Mouse (Mus musculus): ENCODE measurements around the gene Zdhhc11.
"Not testable (repeated sequence)": the region's sequence is repeated elsewhere in the genome, so short reads cannot be mapped to it uniquely, and the experiment has no call there.

The Zdhhc11 gene

DNA sequence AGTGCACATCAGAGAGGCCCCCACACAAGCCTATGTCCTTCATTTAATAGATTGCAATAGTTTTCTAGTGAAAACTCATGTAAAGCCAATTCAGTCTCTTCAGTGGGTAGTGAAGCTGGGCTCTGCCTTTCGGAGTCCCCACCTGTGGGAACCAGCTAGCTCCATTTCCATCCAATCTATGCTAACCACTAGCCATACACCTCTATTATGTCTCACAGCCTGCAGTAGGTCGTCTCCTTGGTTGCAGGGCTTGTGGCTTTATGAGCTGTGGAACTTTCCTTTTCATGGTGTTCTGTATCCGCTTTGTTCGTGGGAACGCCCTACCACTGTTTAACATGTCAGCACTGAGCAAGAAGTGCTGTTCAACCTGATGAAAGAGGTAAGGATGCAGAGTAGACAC lies at the start of gene Zdhhc11:
Zdhhc11 (plus strand) TSS at position 301 of the 400 bp plus-strand sequence.
- DNase-seq, result no peak

GRCm38 (mm10) chr13:73932201-73932600 lies 31.4 kb upstream of the Zdhhc11 start:
- DNase-seq, result no peak

- no peak for DNase-seq
These were observed 26.7 kb upstream of the Zdhhc11 start for GRCm38 (mm10) chr13:73936938-73937320.

DNA sequence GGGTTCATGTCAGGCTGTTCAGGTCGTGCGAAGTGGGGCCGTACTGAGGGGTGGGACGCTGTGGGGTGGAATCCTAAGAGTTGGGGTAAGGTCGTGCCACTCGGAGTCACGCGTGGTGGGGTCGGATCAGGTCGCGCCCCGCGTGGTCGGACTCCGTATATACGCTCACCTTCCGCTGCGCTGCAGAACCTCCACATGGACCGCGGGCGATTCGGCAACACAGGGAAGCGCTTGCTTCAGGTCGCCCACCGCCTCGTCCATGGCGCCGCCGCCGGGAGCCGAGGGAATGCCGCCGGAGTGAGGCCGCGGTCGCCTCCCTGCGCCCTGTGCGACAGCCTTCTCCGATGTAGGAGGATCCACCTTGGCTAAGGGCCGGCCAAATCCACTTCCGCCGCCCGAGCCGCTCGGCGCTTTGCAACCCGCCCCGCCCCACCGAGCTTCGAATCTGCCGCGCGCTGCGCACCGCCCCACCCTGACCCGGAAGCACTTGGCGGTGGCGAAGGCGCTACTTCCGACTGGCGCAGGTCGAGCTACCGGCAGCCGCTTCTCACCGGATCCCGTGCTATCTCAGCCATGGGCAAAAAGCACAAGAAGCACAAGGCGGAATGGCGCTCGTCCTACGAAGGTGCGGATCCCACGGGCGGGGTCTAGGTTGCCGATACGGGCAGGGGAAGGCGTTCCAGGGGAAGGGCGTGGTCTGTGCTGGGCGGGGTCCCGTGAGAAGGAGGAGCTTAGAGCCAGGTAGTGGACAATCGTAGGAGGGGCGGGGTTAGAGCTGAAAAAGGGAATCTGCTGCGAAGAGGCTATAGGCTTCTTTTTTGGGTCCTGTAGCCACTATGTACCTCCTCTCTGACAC lies 26.1 kb upstream of the Zdhhc11 start, which contains the start of the genes Trip13 and Brd9:
Trip13 (minus strand) TSS at position 464 of the 856 bp plus-strand sequence.
Brd9 (plus strand) TSS at position 491 of the 856 bp plus-strand sequence.
- DNase-seq, result peak; percentile 95 to 96

DNA sequence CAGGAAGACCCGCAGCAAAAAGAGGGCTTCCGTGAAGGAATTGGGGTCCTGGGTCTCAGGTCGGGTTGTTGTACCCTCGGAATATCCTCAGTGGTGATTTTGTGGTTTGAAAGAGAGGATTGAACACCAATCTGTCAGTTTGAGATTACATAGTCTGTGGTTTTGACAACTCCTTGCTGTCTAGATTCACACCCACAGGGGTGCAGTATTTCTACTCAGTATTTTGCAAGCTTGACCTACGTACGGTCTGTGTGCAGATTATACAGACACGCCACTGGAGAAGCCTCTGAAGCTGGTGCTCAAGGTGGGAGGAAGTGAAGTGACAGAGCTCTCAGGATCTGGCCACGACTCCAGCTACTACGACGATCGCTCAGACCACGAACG lies 25.5 kb upstream of the Zdhhc11 start:
- no peak for DNase-seq

DNA sequence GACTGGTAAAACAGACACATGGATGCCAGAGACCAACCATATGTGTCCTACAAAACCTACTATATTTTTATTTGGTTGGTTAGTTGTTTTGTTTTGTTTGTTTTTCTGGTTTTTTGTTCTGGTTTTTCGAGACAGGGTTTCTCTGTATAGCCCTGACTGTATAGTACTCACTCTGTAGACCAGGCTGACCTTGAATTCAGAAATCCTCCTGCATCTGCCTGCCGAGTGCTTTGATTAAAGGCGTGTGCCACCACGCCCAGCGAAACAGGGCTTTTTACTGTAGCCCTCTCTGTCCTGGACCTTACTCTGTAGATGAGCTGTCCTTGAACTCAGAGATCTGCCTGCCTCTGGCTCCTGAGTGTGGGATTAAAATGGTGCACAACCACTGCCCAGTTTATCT lies 24.6 kb upstream of the Zdhhc11 start:
- no peak for DNase-seq

DNA sequence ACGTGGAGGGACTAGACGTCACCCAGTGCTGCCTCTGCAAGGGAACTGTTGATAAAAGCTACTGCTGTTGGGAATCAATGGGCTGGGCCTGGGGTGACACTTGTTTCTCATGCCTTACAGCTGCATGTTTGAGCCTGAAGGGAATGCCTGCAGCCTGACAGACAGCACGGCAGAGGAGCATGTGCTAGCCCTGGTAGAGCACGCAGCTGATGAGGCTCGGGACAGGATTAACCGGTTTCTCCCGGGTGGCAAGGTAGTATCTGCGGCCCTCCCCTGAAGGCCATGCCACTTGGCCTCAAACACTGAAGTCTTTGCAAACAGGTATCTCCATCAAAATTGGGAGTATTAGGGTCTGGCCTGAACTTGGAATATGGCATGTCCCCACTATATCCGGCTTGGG lies 19.0 kb upstream of the Zdhhc11 start:
- no peak for DNase-seq

- DNase-seq, result no peak
These were observed 10.0 kb upstream of the Zdhhc11 start for GRCm38 (mm10) chr13:73953551-73954130.

GRCm38 (mm10) chr13:73954666-73955065 lies 9.0 kb upstream of the Zdhhc11 start:
- DNase-seq, result no peak

DNA sequence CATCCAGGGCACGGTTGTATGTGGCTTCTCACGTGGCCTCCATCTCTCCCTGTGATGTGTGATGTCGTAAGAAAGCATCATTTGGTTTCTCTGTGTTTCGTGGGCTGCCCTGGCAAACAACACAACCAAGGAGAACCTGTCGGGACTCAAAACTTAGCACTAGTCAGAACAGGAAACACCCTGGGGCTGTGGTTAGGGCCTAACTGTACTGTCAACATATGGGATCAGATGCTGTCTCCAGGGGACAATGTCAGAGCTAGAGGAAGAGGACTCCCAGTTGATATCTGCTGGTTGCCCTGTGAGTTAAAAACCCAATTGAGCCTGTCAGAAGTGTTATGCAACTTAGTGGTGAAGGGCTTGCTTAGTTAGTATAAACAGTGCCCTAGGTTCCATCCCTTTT lies 8.1 kb upstream of the Zdhhc11 start:
- DNase-seq, result no peak

DNA sequence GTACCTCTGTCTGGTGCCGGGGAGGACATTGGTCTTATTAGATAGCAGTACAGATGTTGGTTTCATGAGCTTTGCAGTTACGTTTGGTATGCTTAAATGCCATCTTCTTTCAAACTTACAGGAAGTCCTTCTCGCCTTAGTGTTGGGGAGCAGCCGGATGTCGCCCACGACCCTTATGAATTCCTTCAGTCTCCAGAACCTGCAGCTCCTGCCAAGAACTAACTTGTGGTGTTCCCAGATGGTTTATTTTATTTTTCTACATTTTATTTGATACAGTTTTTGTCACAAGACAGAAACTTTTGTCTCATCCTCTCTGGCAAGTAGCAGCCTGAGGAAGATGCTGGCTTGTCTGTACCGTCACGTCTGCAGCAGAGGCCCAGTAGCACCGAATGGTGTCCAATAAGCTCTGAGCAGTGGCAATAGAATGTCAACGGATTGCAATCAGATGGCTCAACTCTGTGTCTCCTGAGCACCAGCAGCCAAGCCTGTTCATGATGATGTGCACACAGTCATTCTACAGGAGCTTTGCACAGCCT lies 3.5 kb upstream of the Zdhhc11 start:
- DNase-seq, result no peak

DNA sequence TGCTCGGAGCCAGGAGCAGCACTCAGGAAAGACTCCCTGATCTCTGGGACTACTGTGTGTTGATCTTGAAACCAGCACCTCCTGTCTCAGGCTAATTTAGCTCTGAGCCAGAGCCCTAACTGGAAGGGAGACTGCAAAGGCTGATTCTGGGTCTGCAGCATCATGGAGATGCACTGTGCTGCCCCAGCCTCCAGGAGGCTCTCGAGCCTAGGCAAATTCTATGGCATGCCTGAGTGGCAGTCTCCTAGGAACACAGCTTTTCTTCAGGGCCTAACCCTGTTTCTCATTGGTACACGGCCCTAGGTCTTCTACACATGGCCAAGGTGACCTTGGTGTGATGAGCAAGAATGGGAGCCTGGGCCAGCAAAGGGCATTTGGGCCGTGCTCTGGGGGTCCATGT lies 2.5 kb upstream of the Zdhhc11 start:
- DNase-seq, result no peak

DNA sequence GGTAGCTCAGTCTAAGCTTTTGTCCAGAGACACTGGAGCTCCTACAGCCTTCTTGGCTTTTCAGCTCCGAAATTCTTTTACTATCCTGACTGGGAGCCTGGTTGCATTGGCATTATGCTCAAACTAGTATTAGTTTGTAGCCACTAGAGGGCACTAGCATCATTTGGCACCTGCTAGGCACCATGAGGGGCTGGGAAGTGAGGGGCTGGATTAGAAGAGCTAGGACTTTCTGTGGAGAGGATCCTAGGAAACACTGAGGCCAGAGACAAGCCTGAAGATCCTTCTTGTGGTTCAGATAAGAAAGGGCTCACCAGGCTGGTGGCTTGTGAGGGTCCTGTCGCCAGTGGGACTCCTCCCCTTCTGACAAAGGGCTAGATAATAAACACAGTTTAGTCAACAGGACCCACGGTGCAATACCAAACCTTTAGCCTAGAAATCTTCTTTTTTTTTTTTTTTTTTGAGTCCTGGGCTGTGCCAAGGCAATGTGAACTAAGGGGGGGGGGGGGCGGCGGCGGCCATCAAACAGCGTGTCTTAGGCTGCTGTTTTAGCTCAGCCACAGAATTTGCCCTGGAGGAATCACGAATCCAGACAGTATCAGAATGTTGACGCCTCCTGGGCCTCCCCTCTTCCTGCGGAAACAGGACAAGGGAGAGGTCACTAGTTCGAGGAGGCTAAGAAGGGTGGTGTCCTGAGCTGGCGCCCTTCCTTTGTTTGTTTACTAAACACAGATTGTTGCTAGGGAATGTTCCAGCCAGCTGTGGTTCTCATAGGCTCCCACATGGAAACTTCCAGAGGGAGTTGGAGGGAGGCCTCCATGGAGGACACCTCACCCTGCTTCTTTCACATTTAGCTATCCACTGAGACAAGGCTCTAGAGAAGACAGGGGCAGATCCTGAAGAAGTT lies 7.1 kb downstream of the Zdhhc11 start:
- DNase-seq, result peak; percentile 85 to 90

DNA sequence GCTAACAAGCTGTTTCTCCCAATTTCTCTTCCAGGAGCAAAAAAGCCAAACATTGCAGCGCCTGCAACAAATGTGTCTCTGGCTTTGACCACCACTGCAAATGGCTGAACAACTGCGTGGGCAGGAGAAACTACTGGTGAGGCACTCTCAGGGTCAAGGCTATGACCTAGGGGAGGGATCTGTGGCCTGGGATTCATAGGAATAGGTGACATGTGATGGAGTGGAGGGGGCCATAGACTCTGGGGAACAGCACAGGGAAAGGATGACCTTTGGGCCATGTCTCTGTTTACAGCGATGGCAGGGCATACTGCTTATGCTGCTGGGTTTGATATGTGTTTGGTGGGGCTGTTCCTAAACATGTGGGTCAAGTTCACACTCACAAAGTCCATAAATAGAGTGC lies 10.9 kb downstream of the Zdhhc11 start:
- peak; percentile 13 to 47 for DNase-seq

DNA sequence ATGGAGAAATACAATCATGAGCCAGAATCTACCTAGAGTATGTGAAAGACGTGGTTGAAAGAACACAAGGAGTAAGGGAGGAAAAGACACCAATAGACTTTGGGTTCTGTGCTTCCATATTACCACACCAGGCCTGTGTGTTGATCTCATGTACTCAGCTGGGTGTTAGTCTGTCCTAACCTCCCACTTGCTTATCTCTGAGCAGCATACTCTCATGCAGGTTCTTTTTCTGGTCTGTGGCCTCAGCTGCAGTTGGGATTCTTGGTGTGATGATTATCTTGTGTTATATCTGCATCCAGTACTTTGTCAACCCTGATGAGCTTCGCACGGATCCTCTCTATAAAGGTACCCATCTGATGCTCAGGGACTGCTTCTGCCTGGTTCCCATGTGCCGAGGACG lies 13.3 kb downstream of the Zdhhc11 start:
- DNase-seq, result no peak

GRCm38 (mm10) chr13:73990325-73990724 lies 26.7 kb downstream of the Zdhhc11 start:
- DNase-seq, result no peak

- no peak for DNase-seq
These were observed 27.1 kb downstream of the Zdhhc11 start for GRCm38 (mm10) chr13:73990761-73991160.

GRCm38 (mm10) chr13:73991267-73991666 lies 27.6 kb downstream of the Zdhhc11 start:
- no peak for DNase-seq

- DNase-seq, result no peak
These were observed 32.8 kb downstream of the Zdhhc11 start for GRCm38 (mm10) chr13:73996456-73996855.

- no peak for DNase-seq
These were observed 36.9 kb downstream of the Zdhhc11 start for GRCm38 (mm10) chr13:74000519-74000918.

GRCm38 (mm10) chr13:74000961-74001360 lies 37.3 kb downstream of the Zdhhc11 start:
- no peak for DNase-seq

GRCm38 (mm10) chr13:74001492-74001891 lies 37.8 kb downstream of the Zdhhc11 start:
- no peak for DNase-seq

GRCm38 (mm10) chr13:74006881-74007280 lies 43.2 kb downstream of the Zdhhc11 start:
- not testable (repeated sequence) for DNase-seq

Data from lung, postnatal 4 days (tissue).